8 mouse cellular contexts compared by ENCODE assay signal in genomic region chr13:52223098-52223962, GRCm38 (mm10).
DNase-seq lines count a peak whose midpoint lies in the region; ATAC-seq and TF ChIP-seq lines count a peak whose summit lies in the region.

No protein-coding gene starts in this region.

- peak; percentile 49; the same call in 1 of the 2 replicates for ATAC-seq in liver, embryonic 15.5 days (ENCODE audit: insufficient read depth)
- no peak for ATAC-seq in neural tube, embryonic 11.5 days (ENCODE audit: insufficient read depth, low FRiP score, low TSS enrichment)

- H3K36me3 ChIP-seq in kidney, adult 2 months (ENCODE audit: control insufficient read depth, insufficient read depth, low read length), result no peaks in the 10 kb centered on the region
- H3K36me3 ChIP-seq in liver, embryonic 15.5 days (replicated peaks), result no peaks in the 10 kb centered on the region
- no peaks in the 10 kb centered on the region for H3K36me3 ChIP-seq in neural tube, embryonic 11.5 days (ENCODE audit: control insufficient read depth, insufficient read depth, low read length)

- peak; percentile 62 to 67 for DNase-seq in B cell, adult 2 months
- DNase-seq in Muller cell, postnatal 12 days (ENCODE audit: inconsistent ontology term), result peak; percentile 30
- peak; percentile 27 for DNase-seq in embryo, embryonic 10 days (ENCODE audit: low spot score)
- peak; percentile 19 to 20 for DNase-seq in heart, adult 9 months (ENCODE audit: low spot score in 2 of 2)
- peak; percentile 71 for DNase-seq in kidney, adult 2 months
- peak; percentile 35 for DNase-seq in neural tube, embryonic 11.5 days (ENCODE audit: low spot score)
- DNase-seq in urinary bladder, postnatal 25 days (ENCODE audit: low spot score), result no peak

- H3K9me3 ChIP-seq in liver, embryonic 15.5 days (replicated peaks), result no peaks in the 10 kb centered on the region
- no peaks in the 10 kb centered on the region for H3K9me3 ChIP-seq in neural tube, embryonic 11.5 days (ENCODE audit: control insufficient read depth, low read length)

- H3K4me3 ChIP-seq in kidney, adult 2 months (ENCODE audit: insufficient read depth, low read depth, low read length), result no peak overlapping the region
- H3K4me3 ChIP-seq in liver, embryonic 15.5 days (replicated peaks), result no peak overlapping the region
- H3K4me3 ChIP-seq in neural tube, embryonic 11.5 days (ENCODE audit: low read depth, low read length), result no peak overlapping the region

- TF ChIP-seq CTCF in kidney, adult 2 months (conservative IDR thresholded peaks at IDR 0.05; ENCODE audit: insufficient read depth, insufficient read length, low read depth, low read length), result peak; percentile 50

- TF ChIP-seq POLR2A in kidney, adult 2 months (IDR thresholded peaks at IDR 0.05; ENCODE audit: low read depth, low read length), result no peak

- H3K4me2 ChIP-seq in liver, embryonic 15.5 days, result no peak overlapping the region
- H3K4me2 ChIP-seq in neural tube, embryonic 11.5 days (ENCODE audit: low read depth), result no peak overlapping the region

- H3K27ac ChIP-seq in kidney, adult 2 months (ENCODE audit: insufficient read depth, low read depth, low read length), result no peak overlapping the region
- no peak overlapping the region for H3K27ac ChIP-seq in liver, embryonic 15.5 days (replicated peaks)
- no peak overlapping the region for H3K27ac ChIP-seq in neural tube, embryonic 11.5 days (ENCODE audit: low read depth, low read length)

- H3K4me1 ChIP-seq in kidney, adult 2 months (ENCODE audit: control insufficient read depth, insufficient read depth, low read length), result 0 out of 2 replicates have a peak, but pooled peaks cover 4% of the 10 kb centered on the region
- H3K4me1 ChIP-seq in liver, embryonic 15.5 days (replicated peaks), result peaks cover 15% of the 10 kb centered on the region
- H3K4me1 ChIP-seq in neural tube, embryonic 11.5 days (ENCODE audit: control insufficient read depth, insufficient read depth, low read length), result peaks cover 4% of the 10 kb centered on the region; the same call in 1 of the 2 replicates

- WGBS in kidney, adult 2 months, result 86% methylated on average over 6 of the region's 6 CpGs
- 33% methylated on average over 6 of the region's 6 CpGs for WGBS in liver, embryonic 15.5 days (ENCODE audit: insufficient replicate concordance)
- WGBS in neural tube, embryonic 11.5 days, result 44% methylated on average over 6 of the region's 6 CpGs

- H3K9ac ChIP-seq in liver, embryonic 15.5 days, result no peak overlapping the region
- no peak overlapping the region; the same call in 1 of the 2 replicates for H3K9ac ChIP-seq in neural tube, embryonic 11.5 days (ENCODE audit: low read length)

- no peaks in the 10 kb centered on the region for H3K27me3 ChIP-seq in kidney, adult 2 months (replicated peaks; ENCODE audit: control insufficient read depth, insufficient read depth, low read length)
- H3K27me3 ChIP-seq in liver, embryonic 15.5 days, result no peaks in the 10 kb centered on the region
- no peaks in the 10 kb centered on the region for H3K27me3 ChIP-seq in neural tube, embryonic 11.5 days (ENCODE audit: control insufficient read depth, insufficient read depth, low read length)
